Mouse (Mus musculus): ENCODE results near the gene Arfip2. TPM values are rescaled to one million over a fixed set of nuclear protein-coding genes. Genes with fewer than 3 reads are reported as not detected.
A peak's percentile ranks its signal among the peaks of the same experiment; 100 is the strongest.

Arfip2 gene
- total RNA-seq (2021) (10 to 100 TPM; 55.5 to 65.4 TPM), polyA plus RNA-seq (2012; rRNA removed) (68.3 and 76.9 TPM in 2 replicates)
- long read RNA-seq, transcript Arfip2-206 (8 exons, 3,275 nt) = major isoform, 36 of 48 reads
- long read RNA-seq, partial matches to known transcripts = 1 of 48 reads
- long read RNA-seq, other reads (novel, unspliced or antisense) = 10 of 48 reads

DNA sequence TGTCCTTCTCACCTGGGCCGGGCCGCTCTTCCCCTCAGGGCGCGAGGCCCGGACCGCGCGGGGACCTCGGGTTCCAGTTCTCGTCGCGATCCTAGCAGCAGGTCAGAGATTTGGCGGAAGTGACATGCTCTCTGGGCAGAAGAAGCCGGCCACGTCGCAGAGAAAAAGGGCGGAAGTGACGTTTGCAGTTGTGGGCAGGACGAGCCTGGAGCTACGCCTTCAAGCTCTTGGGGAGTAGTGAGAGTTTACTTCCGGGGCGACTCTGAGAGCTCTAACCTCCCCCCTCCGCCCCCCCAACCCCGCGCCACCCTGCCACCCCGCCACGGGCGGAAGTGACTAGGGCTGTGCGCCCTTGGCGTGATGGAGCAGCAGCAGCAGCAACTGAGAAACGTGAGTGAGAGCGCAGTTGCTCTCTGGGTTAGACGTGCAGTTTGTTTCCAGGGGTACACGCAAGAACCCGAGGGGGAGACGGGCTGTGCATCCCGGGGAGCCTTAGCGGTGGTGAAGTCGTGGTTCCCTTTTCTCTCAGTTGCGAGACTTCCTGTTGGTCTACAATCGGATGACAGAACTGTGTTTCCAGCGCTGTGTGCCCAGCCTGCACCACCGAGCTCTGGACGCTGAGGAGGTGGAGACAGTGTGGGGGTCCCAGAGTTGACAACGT is at the start of gene Arfip2, which contains the start of gene Gm45799:
Arfip2 (minus strand) TSS at position 184 of the 661 bp plus-strand sequence.
Gm45799 (plus strand) TSS at position 320 of the 661 bp plus-strand sequence.
- DNase-seq = peak; percentile 97

DNA sequence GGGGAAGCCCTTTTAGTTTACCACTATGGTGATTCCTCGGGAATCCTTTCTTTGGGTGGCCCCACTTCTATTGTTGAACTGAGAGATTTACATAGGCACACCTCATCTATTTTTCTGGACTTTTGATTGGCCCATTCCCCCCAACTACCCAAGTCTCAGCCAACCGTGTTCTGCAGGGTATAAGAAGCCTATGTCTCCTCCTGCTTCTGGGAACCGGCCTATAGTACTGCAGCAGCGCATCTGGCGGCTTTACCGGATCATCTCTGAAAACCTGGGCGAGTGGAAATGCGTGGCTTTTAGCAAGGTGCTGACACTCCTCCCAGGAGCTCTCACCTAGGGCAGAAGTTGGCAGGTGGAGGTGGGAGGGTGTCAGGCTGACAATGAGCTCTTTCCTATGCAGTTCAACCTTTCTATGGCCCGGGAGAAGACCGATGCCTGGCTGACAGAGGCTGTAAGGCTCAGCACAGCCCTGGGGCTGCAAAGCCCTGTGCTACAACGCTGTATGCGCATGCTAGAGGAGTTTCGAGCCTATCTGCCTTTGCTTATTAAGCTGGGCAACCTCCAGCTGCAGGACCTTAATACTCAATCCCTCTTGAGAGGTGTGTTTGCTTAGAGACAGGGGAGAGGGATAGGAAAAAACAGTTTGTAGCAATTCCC is 45.5 kb upstream of the Arfip2 start:
- no peak for DNase-seq

DNA sequence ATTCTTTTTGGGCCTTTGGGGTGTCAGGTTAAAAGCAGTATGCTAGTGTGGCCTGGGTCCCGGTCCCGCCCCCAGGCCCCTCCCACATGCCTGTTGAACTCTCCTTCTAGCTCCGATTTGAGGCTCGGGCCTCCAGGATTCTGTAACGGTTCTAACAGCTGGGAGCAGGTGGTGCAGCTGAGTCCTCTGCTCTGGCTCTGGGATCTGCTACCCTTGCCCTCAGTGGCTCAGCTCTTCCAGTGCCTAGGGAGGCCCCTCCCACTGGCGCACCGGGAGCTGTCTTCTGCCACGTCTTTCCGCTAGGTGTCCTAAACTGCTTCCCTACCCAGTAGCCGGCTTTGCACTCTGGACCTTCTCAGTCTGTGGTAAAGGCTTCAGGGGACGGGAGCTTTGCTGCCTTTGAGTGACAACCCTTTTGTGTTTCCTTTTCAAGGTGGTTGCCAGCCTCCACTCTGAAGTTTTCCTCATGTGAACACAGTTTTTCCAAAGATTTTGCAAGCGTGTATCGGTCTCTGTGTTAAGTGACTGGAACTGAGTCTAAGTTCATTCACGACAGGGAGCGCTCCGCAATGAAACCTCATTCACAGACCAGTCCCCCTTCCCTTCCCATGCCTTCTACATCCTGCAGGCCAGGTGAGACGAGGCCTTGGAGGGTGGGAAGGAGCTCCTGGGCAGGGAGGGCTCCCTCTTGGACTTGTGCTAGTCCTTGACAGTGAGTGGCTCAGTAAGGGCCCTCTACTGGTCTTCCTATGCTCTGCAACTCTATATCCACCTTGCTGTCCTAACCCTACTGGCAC is 10.6 kb upstream of the Arfip2 start, which contains the start of gene Dnhd1:
Dnhd1 (plus strand) TSS at position 189 of the 797 bp plus-strand sequence.
- peak; percentile 89 for DNase-seq

DNA sequence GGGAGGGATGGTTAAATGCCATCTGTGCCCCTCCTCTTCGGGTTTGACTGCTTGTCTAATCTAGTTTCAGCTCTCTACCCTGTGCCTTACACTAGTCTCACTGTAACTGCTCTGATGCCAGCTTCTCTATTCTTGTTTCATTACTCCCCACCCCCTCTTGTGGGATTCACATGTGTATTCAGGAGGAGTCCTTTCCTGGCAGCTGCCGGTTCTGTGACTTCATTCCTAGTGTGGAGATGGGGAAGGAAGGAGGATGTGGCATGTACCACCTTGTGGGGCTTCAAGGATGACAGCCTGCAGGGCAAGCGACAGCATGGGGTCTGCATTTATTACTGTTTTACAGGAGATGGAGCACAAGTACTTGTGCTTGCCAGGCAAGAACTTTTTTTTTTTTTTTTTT is 1.7 kb upstream of the Arfip2 start:
- no peak for DNase-seq

DNA sequence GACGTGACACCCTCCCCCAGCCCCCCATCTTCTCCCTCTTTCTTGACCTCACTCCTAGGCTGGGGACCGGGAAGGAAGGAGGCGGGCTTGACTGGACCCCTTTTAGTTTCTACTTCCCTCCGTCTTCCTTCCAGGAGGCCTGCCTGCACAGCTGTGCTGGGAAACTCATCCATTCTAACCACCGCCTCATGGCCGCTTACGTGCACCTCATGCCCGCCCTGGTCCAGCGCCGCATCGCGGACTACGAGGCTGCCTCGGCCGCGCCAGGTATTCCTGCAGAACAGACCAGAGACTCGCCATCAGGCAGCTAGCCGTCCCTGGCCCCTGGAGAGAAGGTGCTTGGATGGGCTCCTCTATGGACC is 659 bp upstream of the Arfip2 start:
- DNase-seq = peak; percentile 51

DNA sequence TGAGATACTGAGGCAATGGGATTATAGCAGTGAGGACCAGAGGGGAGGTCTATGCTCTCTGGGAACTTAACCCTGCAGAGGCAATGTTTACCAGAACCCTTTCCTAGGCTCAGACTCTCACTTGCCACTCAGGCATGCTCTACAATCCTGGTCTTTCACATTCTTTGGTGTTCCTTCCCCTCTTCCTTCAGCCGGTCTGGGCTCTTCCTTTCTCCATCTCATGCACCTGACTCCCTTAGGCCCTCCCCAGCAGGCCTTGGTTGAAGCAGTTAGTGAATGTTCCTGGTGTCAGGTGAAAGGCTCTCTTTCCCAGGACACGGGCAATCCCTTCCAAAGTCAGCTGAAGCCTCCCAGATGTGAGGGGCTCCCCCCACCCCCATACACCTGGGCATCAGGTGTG is 460 bp downstream of the Arfip2 start, which contains the start of gene Timm10b:
Timm10b (plus strand) TSS at position 301 of the 400 bp plus-strand sequence.
- DNase-seq = no peak

DNA sequence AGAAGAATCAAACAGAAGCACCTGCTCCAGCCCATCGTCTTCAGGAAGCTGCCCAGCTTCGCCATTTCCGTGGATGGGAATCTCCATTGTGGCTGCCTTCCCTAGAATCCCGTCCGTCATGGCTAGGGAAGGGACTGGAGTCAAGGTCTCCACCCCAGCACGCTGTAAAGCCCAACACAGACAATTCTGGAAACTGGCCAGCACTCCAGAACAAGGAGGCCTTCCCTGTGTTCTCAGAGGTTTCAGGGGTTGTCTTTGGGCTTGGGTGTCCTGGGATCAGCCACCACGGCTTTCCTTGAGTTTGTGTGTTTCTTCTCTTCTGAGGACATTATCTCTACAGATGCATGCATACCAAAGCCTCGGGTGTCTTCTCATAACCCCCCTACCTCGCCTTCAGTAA is 912 bp downstream of the Arfip2 start:
- no peak for DNase-seq

DNA sequence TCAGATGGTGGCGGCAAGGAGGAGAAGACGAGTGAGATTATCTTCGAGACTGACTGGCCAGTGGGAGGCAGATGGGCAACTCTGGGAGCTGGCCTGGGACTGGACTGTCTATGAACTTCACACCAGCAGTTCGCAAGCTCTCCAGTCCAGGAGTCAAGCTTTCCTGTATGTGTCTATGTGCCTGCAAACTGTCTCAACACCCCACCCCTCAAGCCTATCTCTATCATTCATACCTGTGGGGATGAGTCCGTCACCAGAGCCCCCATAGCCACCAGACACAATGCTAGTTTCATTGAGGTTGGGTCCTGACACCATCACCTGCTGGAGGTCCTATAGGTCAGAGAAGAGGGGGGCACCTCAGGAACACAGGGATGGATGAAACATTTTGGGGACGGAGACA is 1.4 kb downstream of the Arfip2 start:
- no peak for DNase-seq

DNA sequence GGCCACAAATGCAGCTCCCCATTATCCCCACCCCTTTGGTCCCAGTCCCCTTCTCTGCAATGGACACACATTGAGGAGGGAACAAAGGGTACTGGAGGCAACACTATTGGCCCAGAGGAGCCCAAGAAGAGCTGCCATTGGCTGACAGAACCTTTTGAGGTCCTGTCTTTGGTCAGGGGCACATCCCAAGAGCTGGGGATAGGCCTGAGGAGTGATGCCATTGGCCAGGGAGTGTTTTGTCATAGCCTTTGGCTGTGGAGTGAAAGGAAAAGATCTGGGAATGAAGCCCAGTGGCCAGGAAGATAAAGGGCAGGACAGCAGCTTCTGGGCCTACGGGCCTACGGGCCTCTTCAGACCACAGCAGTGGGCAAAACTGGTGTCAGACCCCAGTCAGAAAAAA is 4.5 kb downstream of the Arfip2 start:
- no peak for DNase-seq

DNA sequence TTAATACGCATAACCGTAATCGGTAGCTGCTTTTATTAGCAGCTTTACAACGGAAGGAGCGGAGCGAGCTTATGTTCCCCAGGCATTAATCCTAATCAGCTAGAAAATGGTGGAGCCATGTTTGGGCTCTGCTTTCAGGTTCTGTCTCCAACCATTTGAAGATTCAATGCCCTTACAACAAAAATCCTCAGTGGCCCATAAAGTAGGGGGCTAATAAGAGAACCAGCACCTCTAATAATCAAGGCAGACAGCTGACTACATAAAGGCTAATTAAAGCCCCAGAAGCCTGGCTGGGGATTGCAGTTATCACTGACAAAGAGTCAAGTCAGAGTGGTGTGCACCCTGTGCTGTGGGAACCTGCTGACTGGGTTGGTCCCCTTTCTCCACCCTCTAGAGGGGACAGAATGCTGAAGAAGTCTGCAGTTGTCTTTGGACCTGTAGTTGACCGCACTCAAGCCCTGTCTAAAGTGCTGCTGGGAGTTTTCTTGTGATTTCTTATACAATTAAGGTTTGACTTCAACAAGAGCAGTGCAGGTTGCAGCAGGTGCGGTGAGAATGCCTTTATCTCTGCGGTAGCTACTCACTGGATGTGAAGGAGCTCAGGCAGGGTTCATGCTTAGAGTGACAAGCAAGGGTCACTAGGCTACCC is 5.8 kb downstream of the Arfip2 start:
- no peak for DNase-seq

DNA sequence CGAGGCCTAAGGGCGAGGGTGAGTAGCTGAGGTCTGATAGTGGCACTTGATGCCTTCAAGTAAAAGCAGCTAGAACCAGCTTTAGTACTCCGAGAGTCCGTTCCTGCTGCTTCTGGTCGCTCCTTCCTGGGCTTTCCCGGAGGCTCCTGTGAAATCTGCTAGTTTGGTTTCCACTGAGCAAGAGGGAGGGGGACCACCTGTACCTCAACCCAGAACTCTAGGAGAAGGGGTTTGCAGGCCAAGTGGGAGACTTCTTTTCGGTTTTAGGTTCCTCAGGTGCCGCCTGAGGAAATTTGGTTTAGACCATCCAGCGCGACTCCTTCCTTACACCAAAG is 6.4 kb downstream of the Arfip2 start:
- DNase-seq = no peak

DNA sequence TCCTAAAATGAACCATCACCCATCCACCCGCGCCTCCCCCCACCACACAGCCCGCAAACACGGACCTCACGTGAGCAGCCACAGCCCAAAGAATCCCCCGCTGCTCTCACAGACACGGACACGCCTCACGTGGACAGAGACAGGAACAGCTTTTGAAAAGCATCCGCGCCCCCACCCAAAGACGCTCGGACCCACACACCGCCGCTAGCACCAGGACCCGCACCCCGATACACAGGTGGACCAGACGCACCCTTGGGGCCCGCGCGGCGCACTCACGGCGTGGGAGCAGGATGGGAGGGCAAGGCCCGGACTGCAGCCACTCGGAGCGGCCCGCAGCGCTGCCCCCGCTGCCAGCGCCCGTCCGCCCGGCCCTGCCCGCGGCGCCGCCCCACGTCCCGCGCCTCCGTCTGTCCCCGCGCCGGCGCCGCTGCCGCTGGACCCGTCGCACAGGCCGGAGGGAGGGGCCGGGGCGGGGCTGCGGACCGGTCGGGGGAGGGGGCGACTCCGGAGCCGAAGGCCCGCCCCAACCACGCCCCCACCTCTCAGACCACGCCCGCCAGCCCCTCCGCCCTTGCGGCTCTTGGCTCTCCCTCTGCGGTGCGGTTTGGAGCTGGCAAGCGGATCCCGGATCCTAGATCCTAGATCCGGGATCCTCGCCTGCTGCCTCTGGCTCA is 7.0 kb downstream of the Arfip2 start, which contains the start of gene Trim3:
Trim3 (minus strand) TSS at position 445 of the 674 bp plus-strand sequence.
- peak; percentile 98 for DNase-seq

DNA sequence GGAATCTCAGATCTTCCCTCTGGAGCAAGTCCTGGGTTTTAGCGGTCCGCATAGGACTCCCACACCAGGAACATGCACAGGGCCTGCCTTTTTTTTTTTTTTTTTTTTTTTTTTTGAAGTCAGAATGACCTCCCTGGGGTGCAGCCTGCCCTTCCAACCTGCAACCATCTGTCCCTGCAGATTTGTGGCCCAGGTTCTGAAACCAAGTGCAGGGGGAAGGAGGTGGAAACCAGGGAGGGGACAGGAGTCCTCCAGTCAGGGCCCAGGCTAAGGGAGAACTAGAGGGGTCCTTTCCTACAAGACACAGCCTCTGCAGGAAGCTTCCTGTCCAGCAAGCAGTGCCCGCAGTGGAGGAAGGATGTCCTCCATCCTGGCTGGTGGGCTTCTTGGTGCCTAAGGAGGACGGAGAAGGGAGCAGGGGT is 7.7 kb downstream of the Arfip2 start:
- DNase-seq = no peak

DNA sequence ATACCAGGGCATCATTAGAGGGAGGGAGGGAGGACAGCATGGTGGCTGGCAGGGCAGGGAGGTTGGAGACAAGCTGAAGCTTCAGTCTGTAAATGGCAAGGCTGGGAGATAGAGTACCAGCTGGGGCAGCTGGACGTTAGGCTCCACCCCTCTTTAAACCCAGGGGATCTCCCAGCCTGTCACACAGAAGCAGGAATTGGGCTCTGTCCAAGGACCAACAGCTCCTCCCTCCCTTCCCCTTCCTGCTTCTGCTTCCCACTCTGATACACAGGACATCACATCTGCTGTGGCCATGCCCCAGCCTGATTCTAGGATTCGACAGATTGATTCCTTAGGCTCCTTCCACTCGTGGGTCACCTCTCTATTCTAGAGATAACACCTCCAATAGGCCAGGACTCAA is 11.6 kb downstream of the Arfip2 start:
- DNase-seq = peak; percentile 74

DNA sequence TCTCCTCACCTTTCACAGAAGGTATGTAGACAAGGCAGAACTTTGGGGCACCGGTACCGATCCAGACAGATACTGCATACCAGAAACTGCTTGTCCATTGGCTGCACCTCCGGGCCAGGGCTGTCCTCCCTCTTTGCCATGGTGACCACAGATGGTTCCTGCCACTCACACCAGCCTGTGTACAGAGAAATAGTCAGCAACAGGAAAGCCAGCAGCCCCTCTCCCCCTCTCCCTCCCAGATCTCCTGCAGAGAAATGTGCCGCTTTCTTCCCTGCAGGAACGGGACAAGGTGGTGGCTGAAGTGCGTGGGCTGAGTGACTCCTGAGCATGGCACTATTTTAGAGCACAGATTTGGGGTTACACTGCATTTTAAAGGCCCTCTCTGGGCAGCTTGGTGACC is 14.8 kb downstream of the Arfip2 start:
- no peak for DNase-seq

DNA sequence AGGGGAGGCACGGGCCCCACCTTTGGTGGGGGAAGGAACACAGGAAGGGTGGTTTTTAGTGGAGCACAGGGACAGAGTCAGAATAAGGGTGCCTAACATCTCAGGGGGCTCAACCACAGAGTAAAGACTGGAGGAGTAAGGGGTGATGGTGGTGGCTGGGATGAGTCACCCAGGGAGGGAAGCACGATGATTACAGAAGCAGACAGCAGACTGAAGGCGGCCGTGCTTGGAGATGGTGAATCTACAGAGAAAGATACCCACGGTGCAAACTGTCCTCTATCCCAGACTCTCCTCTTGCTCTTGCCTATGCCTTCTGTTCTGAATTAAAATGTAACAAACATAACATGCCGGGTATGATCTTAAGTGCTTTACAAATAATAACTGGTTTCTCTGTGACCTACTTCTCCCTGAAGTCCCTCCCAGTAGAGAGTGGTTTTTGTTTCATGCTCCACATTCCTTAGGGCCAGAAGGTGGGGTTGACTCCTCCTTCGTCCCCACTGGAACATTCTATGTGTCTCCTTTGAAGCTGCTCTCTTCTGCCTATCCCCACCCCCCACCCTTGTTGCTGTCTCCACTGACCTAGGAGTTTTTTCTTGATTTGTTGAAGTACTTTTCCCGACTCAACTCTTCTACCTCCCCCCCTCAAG is 18.4 kb downstream of the Arfip2 start:
- no peak for DNase-seq

DNA sequence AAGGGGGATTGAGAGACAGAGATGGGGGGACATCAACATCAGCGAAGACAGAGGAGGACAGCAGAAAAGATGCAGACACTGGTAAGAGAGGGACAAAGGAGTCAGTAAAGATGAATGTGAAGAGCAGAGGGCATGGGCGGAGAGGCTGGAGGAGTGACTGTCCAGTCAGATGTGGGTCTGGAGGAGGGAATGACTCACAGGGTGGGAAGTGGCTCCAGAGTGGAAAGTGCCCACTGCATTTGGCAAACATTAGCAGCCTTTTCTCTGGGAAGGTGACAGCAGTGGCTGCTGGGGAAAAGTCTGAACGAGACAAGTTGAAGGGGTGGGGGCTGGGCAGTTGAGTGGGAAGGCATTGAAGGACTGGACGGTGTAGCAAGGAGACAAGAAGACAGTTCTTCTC is 19.2 kb downstream of the Arfip2 start:
- DNase-seq = no peak

DNA sequence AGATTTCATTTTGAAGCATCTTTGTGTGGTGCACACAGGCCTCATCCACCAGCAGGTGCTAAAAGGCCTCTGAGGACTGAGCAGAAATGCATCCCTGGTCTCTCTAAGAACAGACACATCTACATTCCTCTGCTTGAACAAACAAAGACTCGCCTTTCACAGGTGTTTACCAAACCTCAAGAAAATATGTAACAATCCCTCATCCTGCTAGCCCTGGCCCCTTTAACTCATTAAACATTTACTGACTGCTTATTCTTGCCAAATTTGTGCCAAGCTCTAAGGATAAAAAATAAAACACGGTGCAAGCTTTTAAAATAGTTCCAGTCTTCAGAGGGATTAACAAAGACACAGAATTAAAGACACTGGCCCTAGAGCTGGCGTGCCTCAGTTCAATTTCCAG is 20.5 kb downstream of the Arfip2 start:
- no peak for DNase-seq

DNA sequence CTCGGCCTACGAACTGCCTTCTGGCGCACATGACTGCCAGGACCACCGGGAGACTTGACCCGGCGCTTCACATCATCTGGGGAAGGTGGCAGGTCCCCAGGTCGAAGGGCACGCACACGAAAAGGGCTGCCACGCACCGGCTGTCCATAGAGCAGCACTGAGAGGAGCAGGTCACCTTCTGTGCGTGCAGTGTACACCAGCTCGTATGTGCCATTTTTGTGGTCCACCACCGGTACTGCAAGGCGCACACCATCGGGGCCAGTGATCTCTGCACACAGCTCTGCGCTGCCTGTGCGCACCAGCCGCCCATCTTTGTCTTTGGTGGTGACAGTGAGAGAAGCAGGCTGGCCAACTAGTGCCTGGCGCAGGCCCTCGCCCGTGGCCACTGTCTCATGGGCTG is 22.4 kb downstream of the Arfip2 start:
- no peak for DNase-seq

DNA sequence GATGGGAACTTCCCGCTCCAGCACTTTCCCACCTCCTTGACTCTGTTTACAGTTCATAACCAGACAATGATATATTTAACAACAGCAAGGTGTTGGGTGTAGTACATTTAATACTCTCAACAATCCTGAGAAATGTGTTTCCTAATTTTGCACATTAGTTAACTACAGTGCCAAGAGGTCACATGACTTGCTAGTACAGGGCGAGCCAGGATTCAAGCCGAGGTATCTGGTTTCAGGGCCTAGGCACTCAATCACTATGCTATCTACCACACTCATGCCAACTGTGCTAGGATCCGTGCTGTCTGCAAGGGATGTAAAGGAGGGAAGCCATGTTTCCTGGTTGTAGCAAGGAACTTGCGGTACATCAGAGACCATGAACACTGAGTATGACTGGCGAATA is 23.7 kb downstream of the Arfip2 start:
- DNase-seq = no peak

DNA sequence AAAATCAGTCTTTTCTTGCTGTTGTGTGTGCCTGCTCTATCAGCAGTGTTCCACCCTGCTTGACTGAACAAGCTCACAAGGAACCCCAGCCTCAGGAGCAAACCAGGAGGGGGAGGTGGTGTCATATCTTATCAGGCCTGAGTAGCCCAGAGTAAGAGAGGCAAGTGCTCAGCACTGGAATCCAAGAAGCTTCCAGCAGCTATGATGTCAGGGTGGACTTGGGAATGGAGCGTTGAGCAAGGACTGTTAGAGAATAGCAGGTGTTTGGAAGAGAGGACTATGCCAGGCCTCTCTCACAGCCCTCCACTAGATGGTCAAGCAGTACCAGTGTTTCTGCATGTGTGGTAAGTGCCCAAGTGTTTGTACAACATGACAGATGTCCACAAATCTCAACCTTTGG is 24.5 kb downstream of the Arfip2 start:
- DNase-seq = no peak
